Mouse (Mus musculus) gastrocnemius, adult 8-10 months (tissue): ENCODE measurements around the gene Cmtm8. TPM values are rescaled to one million over a fixed set of nuclear protein-coding genes. Genes with fewer than 3 reads are reported as not detected.

ENCODE experiments used
- DNase-seq, 2 experiments: peaks; one replicate each; pipeline ENCODE4 v3.0.0; 2022; ENCODE audit warnings: low spot score in 2 of 2
- total RNA-seq, 4 experiments: library from RNA; stranded (reverse); gene quantifications; 2 replicates each; pipeline ENCODE4 v1.2.4; 2022

The Cmtm8 gene
- 1 to 10 TPM; 1.2 to 1.6 (median 1.4) TPM for total RNA-seq

- DNase-seq: peak; percentile 25 to 61
These were observed at the start of gene Cmtm8 for GRCm38 (mm10) chr9:114844017-114844662. Cmtm8 (minus strand) TSS chr9:114844156.

- DNase-seq: no peak
These were observed 49.0 kb upstream of the Cmtm8 start for GRCm38 (mm10) chr9:114892974-114893373.

- no peak for DNase-seq
These were observed 46.4 kb upstream of the Cmtm8 start for GRCm38 (mm10) chr9:114890377-114890776.

- DNase-seq: no peak
These were observed 45.0 kb upstream of the Cmtm8 start for GRCm38 (mm10) chr9:114888856-114889407.

- no peak for DNase-seq
These were observed 43.7 kb upstream of the Cmtm8 start for GRCm38 (mm10) chr9:114887699-114888098.

- DNase-seq: no peak
These were observed 42.2 kb upstream of the Cmtm8 start for GRCm38 (mm10) chr9:114885991-114886662.

- DNase-seq: no peak
These were observed 41.6 kb upstream of the Cmtm8 start for GRCm38 (mm10) chr9:114885564-114885963.

- DNase-seq: no peak
These were observed 38.0 kb upstream of the Cmtm8 start for GRCm38 (mm10) chr9:114881977-114882376.

GRCm38 (mm10) chr9:114855327-114855726 lies 11.4 kb upstream of the Cmtm8 start:
- DNase-seq: no peak

- DNase-seq: no peak
These were observed 10.7 kb upstream of the Cmtm8 start for GRCm38 (mm10) chr9:114854686-114855085.

- no peak for DNase-seq
These were observed 9.4 kb upstream of the Cmtm8 start for GRCm38 (mm10) chr9:114853336-114853735.

- DNase-seq: no peak
These were observed 7.6 kb upstream of the Cmtm8 start for GRCm38 (mm10) chr9:114851419-114852190.

- peak in 1 of 2 experiments; percentile 3 for DNase-seq
These were observed 331 bp downstream of the Cmtm8 start for GRCm38 (mm10) chr9:114843634-114844016.

GRCm38 (mm10) chr9:114842886-114843285 lies 1.1 kb downstream of the Cmtm8 start:
- DNase-seq: no peak

- no peak for DNase-seq
These were observed 1.7 kb downstream of the Cmtm8 start for GRCm38 (mm10) chr9:114842269-114842668.

GRCm38 (mm10) chr9:114838870-114839269 lies 5.1 kb downstream of the Cmtm8 start:
- DNase-seq: no peak

GRCm38 (mm10) chr9:114831527-114831926 lies 12.4 kb downstream of the Cmtm8 start:
- no peak for DNase-seq

GRCm38 (mm10) chr9:114830351-114830750 lies 13.6 kb downstream of the Cmtm8 start:
- no peak for DNase-seq

GRCm38 (mm10) chr9:114829669-114830068 lies 14.3 kb downstream of the Cmtm8 start:
- no peak for DNase-seq

- no peak for DNase-seq
These were observed 15.6 kb downstream of the Cmtm8 start for GRCm38 (mm10) chr9:114828377-114828776.

GRCm38 (mm10) chr9:114827242-114827852 lies 16.6 kb downstream of the Cmtm8 start:
- DNase-seq: no peak

- no peak for DNase-seq
These were observed 19.8 kb downstream of the Cmtm8 start for GRCm38 (mm10) chr9:114824166-114824565.
